Mouse (Mus musculus): ENCODE data around the gene Ctnnbip1. TPM values are rescaled to one million over a fixed set of nuclear protein-coding genes. Genes with fewer than 3 reads are reported as not detected.

Ctnnbip1 gene
- total RNA-seq, 2 experiments from 2014 or later: 19.0 to 21.4 TPM

DNA sequence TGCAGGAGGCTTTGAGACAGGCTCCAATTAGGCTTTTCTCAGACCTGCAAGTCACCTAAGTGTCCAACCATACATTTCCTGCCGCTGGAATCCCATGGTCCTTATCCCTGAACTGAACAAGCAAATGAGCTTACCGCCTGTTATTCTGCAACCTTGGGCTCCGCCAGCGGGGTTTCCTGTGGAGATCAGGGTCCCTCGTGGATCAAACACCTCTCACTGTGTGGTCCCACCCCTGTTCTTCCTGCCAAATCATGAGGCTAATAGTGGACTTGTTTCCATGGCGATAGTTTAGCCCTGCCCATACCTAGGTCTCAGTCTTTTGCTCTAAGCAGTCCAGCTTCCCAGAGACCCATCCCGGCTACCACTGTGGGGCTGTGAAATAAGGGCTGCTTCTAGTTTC lies 8.3 kb downstream of the Ctnnbip1 start:
- TF ChIP-seq CTCF (IDR thresholded peaks at IDR 0.05): no peak
- H3K27ac ChIP-seq: peak overlapping the region; percentile 88
- DNase-seq: peak; percentile 58
- peak overlapping the region; percentile 54 for H3K4me3 ChIP-seq
- intact Hi-C loops (cut with DNase I): no loop called here

DNA sequence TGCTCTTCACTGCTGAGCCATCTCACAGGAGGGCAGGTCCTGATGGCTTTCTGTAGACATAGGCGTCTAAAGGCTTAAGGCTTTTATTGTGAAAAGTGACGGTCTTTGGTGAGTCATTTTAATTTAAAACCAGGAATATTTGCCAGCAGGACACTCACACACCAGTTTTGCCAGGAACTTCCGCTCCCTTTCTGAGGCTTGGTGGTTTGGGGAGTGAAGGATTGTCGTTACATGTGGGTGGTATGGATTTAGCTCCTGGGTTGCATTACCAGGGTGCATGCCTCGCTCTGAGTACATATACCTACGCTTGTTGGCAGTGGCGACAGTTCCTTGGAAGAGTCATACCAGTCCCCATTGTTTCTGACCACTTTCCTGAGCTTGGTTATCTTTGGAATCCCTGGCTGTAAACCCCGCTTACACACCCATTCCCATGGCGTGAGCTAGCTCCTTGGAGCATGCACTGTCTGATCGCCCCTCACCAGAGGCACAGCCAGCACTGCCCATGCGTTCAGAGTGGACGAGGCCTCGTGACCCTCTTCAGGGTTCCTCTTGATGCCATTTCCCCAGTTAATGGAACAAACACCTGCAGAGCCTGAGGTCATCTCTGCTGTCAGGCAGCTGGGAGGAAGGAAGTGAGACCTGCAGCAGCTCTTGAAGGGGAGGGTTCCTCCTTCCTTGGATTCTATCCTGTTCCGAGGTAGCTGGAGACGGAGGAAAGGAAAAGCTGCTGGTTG lies 9.8 kb downstream of the Ctnnbip1 start:
- TF ChIP-seq CTCF (IDR thresholded peaks at IDR 0.05): no peak
- peak overlapping the region; percentile 54 for H3K4me3 ChIP-seq
- DNase-seq: no peak
- intact Hi-C loops (cut with DNase I): no loop called here
- H3K27ac ChIP-seq: peak overlapping the region; percentile 88

DNA sequence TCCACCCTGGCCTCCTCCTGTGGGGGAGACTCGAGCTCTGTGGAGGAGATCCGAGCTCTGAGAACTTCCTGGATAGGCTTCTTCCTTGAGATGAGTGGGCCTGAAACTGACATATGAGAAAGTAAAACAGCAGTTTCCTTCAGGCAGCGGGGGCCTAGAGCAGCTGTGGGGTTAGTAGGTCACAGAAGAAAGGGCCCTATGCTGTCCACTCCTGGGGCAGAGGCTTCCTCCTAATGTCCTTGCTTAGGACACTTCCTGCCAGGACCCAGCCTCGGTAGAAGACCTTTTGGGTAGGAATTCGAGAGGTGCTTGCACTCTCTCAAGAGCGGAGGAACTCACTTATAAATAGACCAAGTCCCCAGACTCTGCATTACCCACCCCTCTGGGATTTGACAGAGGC lies 11.7 kb downstream of the Ctnnbip1 start:
- TF ChIP-seq CTCF (IDR thresholded peaks at IDR 0.05): no peak
- intact Hi-C loops (cut with DNase I): no loop called here
- DNase-seq: no peak
- Histone ChIP-seq H3K27ac (peak overlapping the region; percentile 76), H3K4me3 (peak overlapping the region; percentile 13)

DNA sequence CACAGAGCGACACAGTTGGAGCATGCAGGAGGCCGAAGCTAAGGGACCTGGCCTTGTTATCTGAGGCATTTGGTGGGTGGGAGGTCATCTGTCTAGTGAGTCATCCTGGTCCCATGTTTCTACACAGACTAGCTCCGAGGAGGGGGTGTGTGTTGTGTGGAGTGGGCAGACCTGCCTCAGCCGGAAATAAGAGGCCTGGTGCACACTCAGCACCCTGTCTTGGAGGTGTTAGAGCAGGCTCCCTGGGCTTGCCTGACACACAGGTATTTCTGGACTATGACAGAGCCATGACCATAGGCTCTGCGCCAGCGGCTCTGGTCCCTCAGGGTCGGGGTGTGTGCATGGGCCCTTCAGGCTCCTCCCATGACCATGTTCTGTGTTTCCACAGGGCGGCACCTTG lies 21.4 kb downstream of the Ctnnbip1 start:
- Histone ChIP-seq H3K27ac (peak overlapping the region; percentile 57; the same call in 1 of the 2 replicates), H3K4me3 (no peak overlapping the region)
- DNase-seq: peak; percentile 65
- intact Hi-C loops (cut with DNase I): no loop called here
- no peak for TF ChIP-seq CTCF (IDR thresholded peaks at IDR 0.05)

DNA sequence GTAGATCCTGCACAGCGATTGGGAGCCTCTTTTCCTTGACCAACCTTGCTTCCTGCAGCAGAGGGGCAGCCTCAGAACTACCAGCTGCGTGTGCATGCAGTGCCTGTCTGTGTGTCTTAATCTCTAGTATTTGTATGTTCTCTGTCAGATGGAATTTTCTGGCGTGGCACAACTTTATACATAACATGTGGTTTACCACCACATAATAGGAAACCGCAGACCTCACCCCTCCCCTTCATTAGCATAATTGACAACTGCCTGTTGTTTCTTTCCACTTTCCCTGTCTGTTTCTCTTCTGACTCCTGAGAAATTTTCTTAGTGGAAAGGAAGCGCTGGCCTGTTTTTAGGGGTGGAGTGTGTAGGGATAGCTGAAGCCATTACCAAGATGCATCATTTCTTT lies 23.9 kb downstream of the Ctnnbip1 start:
- Histone ChIP-seq H3K4me3 (no peak overlapping the region), H3K27ac (no peak overlapping the region)
- intact Hi-C loops (cut with DNase I): loop anchor here (2.0 to 5.0 kb wide), 6 partner anchors 35 to 400 kb away; partner anchors contain the start of gene Rbp7
- DNase-seq: no peak
- TF ChIP-seq CTCF (IDR thresholded peaks at IDR 0.05): no peak

DNA sequence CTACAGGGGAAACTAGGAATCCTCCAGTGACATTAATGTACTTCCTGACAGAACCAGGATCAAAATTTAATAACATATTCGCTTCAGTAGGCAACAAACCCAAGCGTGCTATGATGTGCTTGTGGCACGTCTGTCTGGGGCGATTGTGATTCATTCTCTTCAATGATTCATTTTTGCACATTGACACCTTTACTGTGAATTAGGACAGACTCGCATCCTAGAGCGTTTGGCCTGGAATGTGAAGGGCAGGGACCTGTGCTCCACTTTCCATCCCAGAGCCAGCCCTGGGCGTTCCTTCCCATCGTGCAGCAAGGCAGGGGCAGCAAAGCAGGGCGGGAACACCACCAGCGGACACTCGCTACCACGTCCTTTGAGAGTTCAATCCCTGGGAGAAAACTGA lies 24.4 kb downstream of the Ctnnbip1 start:
- intact Hi-C loops (cut with DNase I): loop anchor here (2.0 to 5.0 kb wide), 6 partner anchors 35 to 400 kb away; partner anchors contain the start of gene Rbp7
- TF ChIP-seq CTCF (IDR thresholded peaks at IDR 0.05): no peak
- Histone ChIP-seq H3K4me3 (no peak overlapping the region), H3K27ac (no peak overlapping the region)
- DNase-seq: peak; percentile 23

DNA sequence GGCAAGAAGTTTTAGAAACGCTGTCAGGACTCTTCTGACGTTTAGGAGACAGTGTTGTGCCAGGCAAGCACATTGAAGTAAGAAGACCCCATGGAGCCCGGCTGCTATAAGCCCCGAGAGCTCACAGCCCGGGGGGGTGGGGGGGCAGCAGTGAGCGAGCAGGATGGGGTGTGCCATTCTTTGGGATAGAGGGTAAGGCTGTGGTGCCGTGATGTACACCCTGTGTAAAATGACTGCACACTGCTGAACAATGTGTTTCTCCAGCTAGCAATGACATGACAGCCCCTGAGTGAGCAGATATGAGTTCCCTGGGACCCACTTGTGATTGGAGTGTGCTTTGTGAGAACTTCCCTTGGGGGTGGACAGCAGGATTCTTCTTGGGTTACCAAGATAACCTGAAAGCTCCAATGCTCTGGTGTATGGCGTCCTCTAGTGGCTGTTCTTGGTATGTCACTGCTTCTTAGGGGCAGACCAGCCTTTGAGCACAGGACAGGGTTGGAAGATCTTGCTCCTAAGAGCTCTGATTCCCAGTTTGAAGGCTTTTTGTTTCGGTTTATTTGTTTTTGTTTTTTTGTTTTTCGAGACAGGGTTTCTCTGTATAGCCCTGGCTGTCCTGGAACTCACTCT lies 25.0 kb downstream of the Ctnnbip1 start:
- Histone ChIP-seq H3K4me3 (no peak overlapping the region), H3K27ac (no peak overlapping the region)
- peak; percentile 88 for DNase-seq
- intact Hi-C loops (cut with DNase I): loop anchor here (2.0 to 5.0 kb wide), 6 partner anchors 36 to 401 kb away; partner anchors contain the start of gene Rbp7
- peak; percentile 98 for TF ChIP-seq CTCF (IDR thresholded peaks at IDR 0.05)

DNA sequence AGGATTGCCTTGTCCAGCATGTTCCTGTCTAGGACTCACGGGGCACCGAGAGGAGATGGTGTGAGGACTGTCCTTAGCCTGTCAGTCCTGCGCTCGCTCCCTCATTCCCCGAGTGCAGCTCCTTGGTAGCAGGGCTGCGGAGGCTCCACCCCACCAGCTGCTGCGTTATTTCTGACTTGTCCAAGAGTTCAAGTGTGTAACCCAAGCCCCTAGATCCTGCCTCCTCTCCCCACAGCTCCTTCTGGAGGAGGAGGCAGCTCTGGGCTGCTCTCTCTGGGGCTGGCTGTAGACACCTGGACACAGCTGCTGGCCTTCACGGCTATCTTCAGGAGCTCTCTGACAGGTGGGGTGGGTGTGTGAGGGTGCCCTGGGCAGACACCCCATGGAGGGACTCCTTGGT lies 26.9 kb downstream of the Ctnnbip1 start:
- no peak overlapping the region; the same call in 1 of the 2 replicates for H3K4me3 ChIP-seq
- no peak for TF ChIP-seq CTCF (IDR thresholded peaks at IDR 0.05)
- DNase-seq: peak; percentile 85
- intact Hi-C loops (cut with DNase I): loop anchor here (5.0 kb wide), 6 partner anchors 38 to 403 kb away; partner anchors contain the start of gene Rbp7
- peak overlapping the region; percentile 79 for H3K27ac ChIP-seq

DNA sequence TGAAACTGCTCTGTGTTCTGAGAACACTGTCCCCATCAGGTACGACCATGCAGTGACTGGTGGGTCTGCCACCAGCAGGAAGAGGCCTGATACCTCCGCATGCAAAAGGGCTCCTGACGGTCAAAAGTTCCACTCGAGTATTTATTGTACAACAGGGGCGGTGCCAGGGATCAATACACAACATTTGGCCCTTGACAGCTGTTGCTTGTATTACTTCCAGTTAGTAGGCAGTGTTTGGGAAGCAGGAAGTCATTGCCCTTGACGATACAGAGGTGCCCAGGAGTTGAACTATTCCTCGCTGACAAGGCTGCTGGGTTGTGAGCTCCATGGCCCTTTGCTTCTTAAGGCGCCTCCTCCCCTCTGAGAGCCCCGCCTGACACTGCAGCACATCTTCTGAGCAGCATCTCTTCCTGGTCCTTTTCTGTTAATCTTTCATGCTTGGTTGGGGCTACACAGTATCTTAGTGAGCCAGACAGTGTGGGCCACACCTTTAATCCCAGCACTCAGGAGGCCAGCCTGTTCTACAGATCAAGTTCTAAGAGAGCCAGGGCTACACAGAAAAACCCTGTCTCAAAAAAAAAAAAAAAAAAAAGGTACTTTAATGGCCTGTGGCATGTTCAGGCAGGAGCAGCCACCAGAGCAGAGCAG lies 28.9 kb downstream of the Ctnnbip1 start:
- Histone ChIP-seq H3K27ac (no peak overlapping the region), H3K4me3 (no peak overlapping the region)
- DNase-seq: no peak
- intact Hi-C loops (cut with DNase I): loop anchor here (5.0 kb wide), 1 partner anchor 45 kb away; no protein-coding TSS in a partner anchor
- TF ChIP-seq CTCF (IDR thresholded peaks at IDR 0.05): no peak

DNA sequence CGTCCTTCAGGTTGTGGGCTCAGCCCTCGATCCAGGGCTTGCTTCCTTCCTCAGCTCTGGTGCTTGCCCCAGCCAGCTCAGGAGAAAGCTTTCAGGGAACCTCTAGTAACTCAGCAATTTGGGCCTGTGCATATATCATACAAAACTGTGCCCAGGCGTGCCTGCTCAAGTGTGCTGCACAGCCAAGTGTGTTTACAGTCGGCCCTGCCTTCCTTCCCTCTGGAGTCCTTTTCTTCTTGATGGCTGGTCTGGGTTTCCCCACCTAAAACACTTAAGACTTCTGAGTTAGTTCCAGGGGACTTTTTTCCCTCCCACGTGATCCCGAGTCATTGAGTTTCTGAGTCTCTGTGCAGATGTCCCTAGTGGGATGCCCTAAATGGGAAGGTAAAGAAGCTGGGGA lies 29.5 kb downstream of the Ctnnbip1 start:
- DNase-seq: no peak
- no peak overlapping the region for H3K4me3 ChIP-seq
- no peak overlapping the region for H3K27ac ChIP-seq
- intact Hi-C loops (cut with DNase I): loop anchor here (5.0 kb wide), 1 partner anchor 45 kb away; no protein-coding TSS in a partner anchor
- no peak for TF ChIP-seq CTCF (IDR thresholded peaks at IDR 0.05)

DNA sequence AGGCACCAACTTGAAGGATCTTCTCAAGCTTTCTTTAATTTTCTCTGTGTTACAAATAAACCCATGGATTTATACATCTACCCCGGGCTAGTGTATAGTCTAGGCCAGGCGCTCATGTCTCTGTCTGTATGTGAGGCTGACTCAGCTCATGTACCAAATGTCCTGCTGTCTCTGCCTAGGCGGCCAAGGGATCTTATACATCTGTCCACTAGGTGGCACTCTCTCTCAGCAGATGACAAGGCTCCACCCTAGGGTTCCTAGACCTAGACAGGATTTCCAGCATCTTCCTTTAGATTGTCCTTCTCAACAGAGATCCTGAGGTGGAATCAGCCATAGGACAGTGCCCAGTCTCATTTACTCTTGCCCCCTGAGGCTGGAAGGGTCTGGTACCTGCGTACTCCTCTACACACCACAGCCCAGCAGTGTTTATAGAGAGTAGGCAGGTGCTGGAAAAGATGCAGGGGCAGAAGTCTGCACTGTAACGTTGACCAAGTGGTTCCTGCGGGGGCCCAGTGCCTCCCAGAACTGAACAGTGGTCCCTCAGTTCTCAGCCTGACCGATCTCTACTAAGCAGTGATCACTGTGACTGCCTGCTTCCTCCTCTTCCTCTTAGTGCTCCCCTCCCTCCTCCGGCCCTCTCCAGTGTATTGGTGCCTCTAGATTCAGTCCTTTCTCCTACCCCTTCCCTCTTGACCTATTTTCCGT lies 31.3 kb downstream of the Ctnnbip1 start:
- TF ChIP-seq CTCF (IDR thresholded peaks at IDR 0.05): peak; percentile 97; the same call in 1 of the 2 replicates
- H3K27ac ChIP-seq: no peak overlapping the region
- intact Hi-C loops (cut with DNase I): loop anchor here (1.0 to 5.0 kb wide), 3 partner anchors 43 to 105 kb away; no protein-coding TSS in a partner anchor
- DNase-seq: peak; percentile 78
- H3K4me3 ChIP-seq: no peak overlapping the region

DNA sequence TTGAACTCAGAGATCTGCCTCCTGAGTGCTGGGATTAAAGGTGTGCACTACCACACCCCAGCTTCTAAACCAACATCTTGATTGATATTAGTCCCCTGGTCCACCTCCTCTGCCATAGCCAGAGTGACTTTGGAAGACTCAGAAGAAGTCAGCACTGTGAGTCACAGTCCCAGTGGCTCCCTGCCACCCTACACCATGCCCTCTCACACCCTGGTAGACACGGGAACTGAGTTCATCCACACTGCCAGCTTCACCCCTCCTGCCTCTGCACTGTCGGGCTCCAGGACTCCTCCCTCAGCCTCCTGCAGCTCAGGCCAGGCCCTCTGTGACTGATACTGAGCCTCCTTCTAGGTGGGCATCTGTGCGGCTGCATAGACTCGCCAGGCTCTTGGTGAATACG lies 32.8 kb downstream of the Ctnnbip1 start:
- Histone ChIP-seq H3K4me3 (no peak overlapping the region), H3K27ac (no peak overlapping the region)
- DNase-seq: no peak
- no peak for TF ChIP-seq CTCF (IDR thresholded peaks at IDR 0.05)
- intact Hi-C loops (cut with DNase I): no loop called here
